Mouse (Mus musculus) thymus, postnatal 10 days (tissue): Measurements from ENCODE around the gene Atp5h.

ENCODE experiments used
- DNase-seq, 2 experiments: peaks; one replicate each; pipeline ENCODE4 v3.0.0; 2021; ENCODE audit warnings: low spot score in 2 of 2

Gene Atp5h

GRCm38 (mm10) chr11:115437571-115438122 is 17.9 kb upstream of the Atp5h start:
- DNase-seq = no peak

- DNase-seq = no peak
Measured at GRCm38 (mm10) chr11:115435596-115436337, 16.0 kb upstream of the Atp5h start.

- DNase-seq = no peak
Measured at GRCm38 (mm10) chr11:115433342-115433741, 13.6 kb upstream of the Atp5h start.

DNA sequence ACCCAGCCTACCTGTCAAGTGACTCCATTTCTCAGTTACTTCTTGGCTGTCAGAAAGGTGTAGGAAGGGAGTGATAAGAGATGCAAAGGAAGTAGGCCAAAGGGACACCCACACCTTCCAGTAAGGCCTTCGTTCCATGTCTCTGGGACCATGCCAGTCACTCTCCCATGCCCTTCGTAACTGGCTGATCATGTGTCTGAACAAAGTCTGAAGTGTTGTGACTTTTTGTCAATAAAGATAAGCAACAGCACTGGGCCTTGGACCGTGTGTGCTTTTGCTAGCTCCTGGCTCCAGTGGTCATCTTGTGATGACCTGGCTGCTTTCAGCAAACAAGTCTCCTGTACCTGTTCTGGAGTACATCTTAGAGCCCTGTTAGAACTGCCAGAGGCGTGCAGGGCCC is 13.1 kb upstream of the Atp5h start:
- DNase-seq = no peak

GRCm38 (mm10) chr11:115430561-115430960 is 10.8 kb upstream of the Atp5h start:
- DNase-seq = no peak

DNA sequence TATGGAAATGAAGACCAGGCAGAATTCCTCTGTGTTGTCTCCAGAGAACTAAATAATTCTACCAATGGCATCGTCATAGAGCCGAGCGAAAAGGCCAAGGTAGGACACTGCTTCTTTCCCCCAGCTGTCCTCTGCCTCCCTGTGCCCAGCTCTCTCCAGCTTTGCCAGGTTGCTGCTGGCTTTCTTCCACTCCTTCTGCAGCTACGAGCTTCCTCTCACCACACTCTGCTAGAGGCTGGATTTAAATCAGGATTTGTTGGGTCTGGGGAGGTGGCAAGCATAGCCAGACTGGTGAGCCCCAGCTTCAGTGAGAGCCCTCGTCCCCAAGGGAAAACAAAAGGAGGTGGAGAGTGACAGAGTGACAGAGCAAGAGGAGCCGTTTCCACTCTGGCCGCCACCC is 9.5 kb upstream of the Atp5h start:
- no peak for DNase-seq

DNA sequence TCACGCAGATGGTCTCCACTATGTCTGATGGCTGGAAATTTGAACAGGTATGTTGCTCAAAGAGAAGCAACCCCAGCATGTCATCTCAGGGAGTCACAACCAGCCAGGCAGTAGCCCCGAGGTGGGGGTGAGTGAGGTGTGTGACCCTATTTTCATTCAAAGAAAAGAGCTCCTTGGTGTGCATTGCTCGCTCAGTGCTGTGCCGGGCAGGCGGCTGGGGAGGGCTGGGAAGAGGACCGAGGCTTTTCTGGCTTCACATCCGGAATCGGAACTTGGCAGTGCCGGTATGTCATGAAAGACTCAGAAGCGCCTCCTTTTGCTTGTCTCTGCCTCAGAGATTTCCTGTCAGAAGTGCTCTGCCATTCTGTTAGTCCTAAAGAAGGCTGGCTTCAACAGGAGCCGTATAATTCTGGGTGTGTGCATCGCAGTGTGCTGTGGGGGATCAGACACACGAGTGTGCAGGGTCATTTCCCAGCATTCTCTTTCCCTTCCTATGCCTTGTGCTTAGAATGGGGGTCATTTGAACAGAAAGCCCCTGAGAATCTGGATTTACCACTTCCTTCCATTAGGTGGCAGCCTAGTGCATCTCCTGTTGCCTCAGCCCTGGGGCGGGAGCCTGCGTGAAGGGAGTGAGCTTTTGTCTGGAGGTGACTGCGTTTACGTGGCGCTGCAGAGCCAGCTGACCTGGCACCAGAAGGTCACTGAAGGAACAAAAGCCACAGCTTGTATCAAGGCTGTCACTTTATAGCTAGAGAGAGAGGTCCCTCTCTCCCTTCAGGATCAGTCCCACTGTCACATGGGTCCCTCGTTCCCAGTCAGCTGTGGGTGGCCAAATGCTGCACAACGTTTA is 7.9 kb upstream of the Atp5h start:
- DNase-seq = peak; percentile 77 to 86

DNA sequence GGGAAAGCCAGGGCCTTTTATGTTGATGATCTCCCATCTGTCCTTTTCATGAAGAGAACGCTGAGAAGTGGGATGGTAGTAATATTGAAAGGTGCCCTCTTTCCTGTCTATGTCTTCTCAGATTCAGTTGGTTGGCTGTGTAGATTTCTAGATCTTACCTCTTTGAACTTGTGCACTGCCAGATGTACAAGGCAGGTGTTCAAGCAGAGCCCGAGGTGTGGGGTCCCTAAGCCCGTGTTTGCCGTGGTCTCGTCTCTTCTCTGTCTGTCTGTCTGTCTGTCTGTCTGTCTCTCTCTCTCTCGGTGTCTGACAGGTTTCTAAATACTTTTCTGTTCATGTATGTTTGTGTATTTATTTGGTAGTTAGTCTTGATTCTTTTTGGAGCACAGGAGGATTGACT is 5.9 kb upstream of the Atp5h start:
- DNase-seq = peak; percentile 60 to 67

- no peak for DNase-seq
Measured at GRCm38 (mm10) chr11:115424666-115425065, 4.9 kb upstream of the Atp5h start.

GRCm38 (mm10) chr11:115423091-115423490 is 3.3 kb upstream of the Atp5h start:
- no peak for DNase-seq

- DNase-seq = no peak
Measured at GRCm38 (mm10) chr11:115421972-115422371, 2.2 kb upstream of the Atp5h start.

GRCm38 (mm10) chr11:115421328-115421727 is 1.6 kb upstream of the Atp5h start:
- no peak for DNase-seq

- peak in 1 of 2 experiments; percentile 51 for DNase-seq
Measured at GRCm38 (mm10) chr11:115420336-115421190, 801 bp upstream of the Atp5h start.

DNA sequence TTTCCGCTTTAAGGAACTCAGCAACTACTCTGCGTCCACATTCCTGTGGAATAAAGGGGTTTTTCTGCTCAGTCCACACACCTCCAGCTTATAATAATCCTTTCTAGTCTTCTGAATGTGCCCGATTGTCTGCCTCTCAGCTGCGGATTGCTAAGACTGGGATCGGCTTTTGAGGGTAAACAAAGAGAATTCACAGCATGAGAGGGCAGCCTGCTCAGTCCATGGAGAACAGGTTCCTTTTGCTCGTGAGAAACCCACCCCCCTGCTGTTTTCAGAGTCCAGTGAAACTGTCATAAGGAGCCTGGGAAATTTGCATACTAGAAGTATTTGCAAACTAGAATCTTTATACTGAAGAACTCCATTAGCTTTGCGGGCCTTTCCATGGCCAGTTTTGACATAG is 10.2 kb downstream of the Atp5h start:
- no peak for DNase-seq

DNA sequence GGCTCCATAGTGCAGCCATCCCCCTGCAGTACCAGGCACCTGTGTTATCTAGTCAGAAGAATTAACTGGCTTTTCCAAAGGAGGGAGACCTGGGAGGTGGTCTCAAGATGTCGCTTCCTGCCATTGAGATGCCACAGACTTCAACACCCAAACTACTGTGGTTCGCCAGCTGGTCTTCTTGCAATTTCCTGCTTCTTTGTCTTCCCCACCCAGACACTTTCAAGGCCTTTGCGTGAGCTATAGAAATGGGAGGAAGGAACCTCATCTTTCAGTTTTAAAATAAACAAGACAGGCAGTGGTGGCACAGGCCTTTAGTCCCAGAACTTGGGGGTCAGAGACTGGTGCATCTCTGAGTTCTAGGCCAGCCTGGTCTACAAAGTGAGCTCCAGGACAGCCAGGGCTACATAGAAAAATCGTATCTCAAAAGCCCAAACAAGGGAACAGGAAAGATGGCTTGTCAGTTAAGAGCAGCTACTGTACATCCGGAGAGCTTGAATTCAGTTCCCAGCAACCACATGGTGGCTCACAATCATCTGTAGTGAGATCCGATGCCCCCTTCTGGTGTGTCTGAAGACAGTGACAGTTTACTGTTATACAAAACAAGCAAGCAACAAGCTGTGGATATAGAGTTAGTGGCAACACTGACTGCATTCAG is 11.4 kb downstream of the Atp5h start:
- DNase-seq = peak; percentile 72 to 77

DNA sequence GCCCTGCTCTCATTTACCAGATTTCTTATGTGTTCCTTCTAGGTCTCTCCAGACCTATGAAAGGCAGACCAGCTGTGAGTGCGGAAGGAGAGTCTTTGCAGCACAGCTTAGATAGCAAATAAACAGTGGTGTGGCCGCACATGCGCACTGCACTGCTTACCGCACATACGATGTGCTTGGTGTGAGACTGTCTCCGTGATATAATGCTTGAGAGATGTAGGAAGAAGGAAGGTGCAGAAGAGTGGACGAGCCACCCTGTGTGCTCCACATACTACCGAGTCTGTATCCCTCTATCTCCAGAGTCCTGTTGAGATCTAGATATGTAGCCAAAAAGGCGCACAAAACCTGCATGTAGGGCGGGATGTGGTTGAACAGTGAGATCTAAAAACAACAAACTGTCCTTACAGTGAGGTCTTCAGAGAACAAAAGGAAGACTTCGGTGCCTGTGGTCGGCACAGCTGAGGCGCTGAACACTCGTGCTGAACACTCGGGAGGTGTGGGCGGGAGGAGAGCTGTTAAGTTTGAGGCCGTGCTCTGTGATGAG is 12.8 kb downstream of the Atp5h start:
- peak; percentile 75 to 82 for DNase-seq

GRCm38 (mm10) chr11:115405723-115406122 is 14.0 kb downstream of the Atp5h start:
- DNase-seq = peak in 1 of 2 experiments; percentile 29

GRCm38 (mm10) chr11:115403338-115404124 is 16.2 kb downstream of the Atp5h start, which contains the start of gene Mrpl58:
Mrpl58 (plus strand) TSS chr11:115403752.
- DNase-seq = peak; percentile 72 to 79

DNA sequence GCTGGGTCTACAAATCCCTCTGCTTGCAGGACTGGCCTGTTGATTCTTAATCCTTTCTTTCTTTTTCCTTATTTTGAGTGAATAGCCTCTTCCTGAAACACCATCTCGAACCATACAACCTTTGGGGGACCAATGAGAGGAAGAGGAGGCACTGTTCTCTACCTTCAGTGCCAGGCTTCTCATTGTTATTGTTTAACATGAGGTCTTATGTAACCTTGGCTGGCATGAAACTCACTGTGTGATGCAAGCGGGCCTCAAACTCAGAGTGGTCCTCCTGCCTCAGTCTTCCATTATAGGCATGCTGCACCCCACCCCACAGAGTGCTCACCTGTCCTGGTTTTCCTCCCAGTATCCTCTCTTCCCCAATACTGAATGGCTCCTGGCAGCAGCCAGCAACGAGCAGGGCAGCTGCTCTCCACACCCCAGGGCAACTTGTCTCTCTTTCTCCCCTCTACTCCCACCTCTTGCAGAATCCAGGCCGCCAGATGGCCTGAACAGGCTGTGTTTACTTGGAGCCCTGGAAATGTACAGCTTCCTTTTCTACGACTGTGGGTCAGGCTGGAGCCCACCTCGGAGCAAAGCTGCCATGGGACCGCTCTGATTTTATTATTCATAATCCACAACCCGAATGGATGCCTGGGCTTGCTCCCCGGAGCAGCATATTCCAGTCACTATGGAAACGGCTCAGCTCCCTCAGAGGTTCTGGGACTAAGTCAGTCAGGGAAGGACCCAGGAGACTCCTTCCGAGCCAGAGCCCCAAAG is 19.0 kb downstream of the Atp5h start:
- DNase-seq = no peak
